Mouse (Mus musculus) heart, embryonic 14.5 days (tissue): ENCODE results near the gene Klrb1b. TPM values are rescaled to one million over a fixed set of nuclear protein-coding genes. Genes with fewer than 3 reads are reported as not detected.
"Not testable (repeated sequence)": the region's sequence is repeated elsewhere in the genome, so short reads cannot be mapped to it uniquely, and the experiment has no call there.

ENCODE experiments used
- ATAC-seq: fragments of 200-750 bp; cut with Nextera tagmentation; 2 replicates; pipeline ENCODE4 v1.8.0; 2017; ENCODE audit warnings: low read depth, moderate TSS enrichment; ENCODE audit not compliant: insufficient number of reproducible peaks, insufficient read depth, low FRiP score
- H3K27ac ChIP-seq, 2 experiments: fragments of 200-500 bp in 1 of 2; fragments of 300-500 bp in 1 of 2; sonication (generic) in 1 of 2; replicated peaks in 1 of 2; 2 replicates each; pipeline ENCODE4 v1.5.1; 2012 to 2014; ENCODE audit warnings: low read depth in 2 of 2, low read length in 2 of 2, control low read depth in 1 of 2, mild to moderate bottlenecking in 1 of 2, mixed read lengths in 1 of 2; ENCODE audit not compliant: control insufficient read depth in 1 of 2, insufficient read depth in 1 of 2
- H3K27me3 ChIP-seq: fragments of 300-500 bp; sonication (generic); 2 replicates; pipeline ENCODE4 v1.6.1; 2014; ENCODE audit warnings: mild to moderate bottlenecking, low read length, control low read depth; ENCODE audit not compliant: control insufficient read depth, insufficient read depth
- H3K36me3 ChIP-seq: fragments of 300-500 bp; sonication (generic); 2 replicates; pipeline ENCODE4 v1.6.1; 2014; ENCODE audit warnings: mild to moderate bottlenecking, control low read depth, low read length, mixed read lengths; ENCODE audit not compliant: control insufficient read depth, insufficient read depth
- H3K4me1 ChIP-seq, 2 experiments: fragments of 200-500 bp in 1 of 2; fragments of 300-500 bp in 1 of 2; sonication (generic) in 1 of 2; 2 replicates each; pipeline ENCODE4 v1.6.1; 2012 to 2014; ENCODE audit warnings: low read length in 2 of 2, control low read depth in 1 of 2, mixed read lengths in 1 of 2; ENCODE audit not compliant: control insufficient read depth in 2 of 2, insufficient read depth in 2 of 2
- H3K4me2 ChIP-seq: fragments of 300-500 bp; sonication (generic); 2 replicates; pipeline ENCODE4 v1.6.1; 2014; ENCODE audit warnings: mild to moderate bottlenecking, low read length
- H3K4me3 ChIP-seq, 2 experiments: fragments of 200-500 bp in 1 of 2; fragments of 300-500 bp in 1 of 2; sonication (generic) in 1 of 2; 2 replicates each; pipeline ENCODE4 v1.5.1; 2012 to 2014; ENCODE audit warnings: low read length in 2 of 2, mild to moderate bottlenecking in 2 of 2, control low read depth in 1 of 2, low read depth in 1 of 2, moderate library complexity in 1 of 2; ENCODE audit not compliant: control insufficient read depth in 1 of 2, insufficient read depth in 1 of 2
- H3K9ac ChIP-seq: fragments of 300-500 bp; sonication (generic); 2 replicates; pipeline ENCODE4 v1.6.1; 2014; ENCODE audit warnings: mild to moderate bottlenecking, low read length
- H3K9me3 ChIP-seq: fragments of 300-500 bp; sonication (generic); 2 replicates; pipeline ENCODE4 v1.6.1; 2016; ENCODE audit warnings: low read length, control low read depth; ENCODE audit not compliant: control insufficient read depth
- WGBS: fragments of 180-500 bp; shearing (Covaris S2); extraction: QIAGEN DNeasy Blood & Tissue Kit; methylation state at CpG from one replicate; pipeline ENCODE4 v1.1.7; 2014; 5-methylcytosine and 5-hydroxymethylcytosine counted together
- polyA plus RNA-seq: library from polyadenylated mRNA; unstranded; fragments of >200 nt; fragmentation: Nextera tagmentation; extraction: Ambion mirVana; gene quantifications from 2 replicates; pipeline ENCODE4 v1.2.1, GENCODE M21; 2014

Gene Klrb1b
- polyA plus RNA-seq, 1 experiment from 2014 or later = not detected

GRCm38 (mm10) chr6:128807021-128807420 is 19.1 kb downstream of the Klrb1b start:
- Histone ChIP-seq H3K4me2 (no peak overlapping the region), H3K9ac (no peak overlapping the region)
- no peak for ATAC-seq

GRCm38 (mm10) chr6:128804823-128805640 is 21.1 kb downstream of the Klrb1b start:
- 60% methylated on average over 7 of the region's 7 CpGs for WGBS
- H3K4me2 ChIP-seq = not testable (repeated sequence)

More at GRCm38 (mm10) chr6:128807021-128807420, 19.1 kb downstream of the Klrb1b start:
- Histone ChIP-seq H3K9me3 (no peaks in the 10 kb centered on the region), H3K36me3 (no peaks in the 10 kb centered on the region), H3K27ac (no peak overlapping the region), H3K27me3 (no peaks in the 10 kb centered on the region), H3K4me1 (no peaks in the 10 kb centered on the region), H3K4me3 (no peak overlapping the region)
- WGBS = 68% methylated on average over 3 of the region's 3 CpGs

GRCm38 (mm10) chr6:128802999-128803857 is 22.9 kb downstream of the Klrb1b start:
- Histone ChIP-seq H3K27me3 (no peaks in the 10 kb centered on the region), H3K4me1 (peaks cover under 1 to 3% of the 10 kb centered on the region in 2 experiments; a peak in 2 of 4 replicates), H3K36me3 (no peaks in the 10 kb centered on the region), H3K9me3 (no peaks in the 10 kb centered on the region), H3K4me3 (peak overlapping the region; percentile 54 to 59), H3K27ac (0 out of 4 replicates have a peak overlapping the region, but pooled peaks of 1 of the 2 experiments have one; percentile 50), H3K9ac (peak overlapping the region; percentile 71), H3K4me2 (peak overlapping the region; percentile 80)
- 6% methylated on average over 26 of the region's 26 CpGs for WGBS
- peak; percentile 93 for ATAC-seq

More at GRCm38 (mm10) chr6:128804823-128805640, 21.1 kb downstream of the Klrb1b start:
- not testable (repeated sequence) for H3K27me3 ChIP-seq, H3K4me3 ChIP-seq, H3K9ac ChIP-seq, ATAC-seq, H3K4me1 ChIP-seq, H3K36me3 ChIP-seq, H3K27ac ChIP-seq, H3K9me3 ChIP-seq

GRCm38 (mm10) chr6:128802557-128802956 is 23.6 kb downstream of the Klrb1b start:
- Histone ChIP-seq H3K9me3 (no peaks in the 10 kb centered on the region), H3K4me1 (peaks cover 2 to 3% of the 10 kb centered on the region in 2 experiments; a peak in 2 of 4 replicates), H3K27ac (peak overlapping the region; percentile 50 to 52; a peak in 3 of 4 replicates), H3K9ac (peak overlapping the region; percentile 71), H3K4me2 (peak overlapping the region; percentile 80), H3K36me3 (no peaks in the 10 kb centered on the region), H3K4me3 (peak overlapping the region; percentile 54 to 59), H3K27me3 (no peaks in the 10 kb centered on the region)
- ATAC-seq = peak; percentile 23
- 6% methylated on average over 10 of the region's 10 CpGs for WGBS

GRCm38 (mm10) chr6:128800696-128801095 is 25.4 kb downstream of the Klrb1b start:
- not testable (repeated sequence) for H3K27ac ChIP-seq, H3K4me3 ChIP-seq, H3K9ac ChIP-seq, H3K4me1 ChIP-seq, H3K36me3 ChIP-seq, H3K27me3 ChIP-seq, ATAC-seq, H3K9me3 ChIP-seq, H3K4me2 ChIP-seq
- 86% methylated on average over 5 of the region's 5 CpGs for WGBS

GRCm38 (mm10) chr6:128799896-128800270 is 26.2 kb downstream of the Klrb1b start:
- H3K4me1 ChIP-seq = peaks cover 2 to 3% of the 10 kb centered on the region in 2 experiments; a peak in 2 of 4 replicates
- H3K36me3 ChIP-seq = no peaks in the 10 kb centered on the region
- WGBS = 22% methylated on average over 7 of the region's 7 CpGs
- H3K4me2 ChIP-seq = peak overlapping the region; percentile 64
- H3K9me3 ChIP-seq = no peaks in the 10 kb centered on the region
- H3K27me3 ChIP-seq = no peaks in the 10 kb centered on the region
- H3K27ac ChIP-seq = no peak overlapping the region
- H3K9ac ChIP-seq = peak overlapping the region; percentile 78
- ATAC-seq = no peak
- H3K4me3 ChIP-seq = peak overlapping the region; percentile 63 to 95

- H3K4me1 ChIP-seq, H3K27me3 ChIP-seq, H3K9me3 ChIP-seq, H3K36me3 ChIP-seq: not testable (repeated sequence)
- Histone ChIP-seq H3K4me2 (peak overlapping the region; percentile 64), H3K4me3 (peak overlapping the region; percentile 63 to 95), H3K9ac (peak overlapping the region; percentile 78), H3K27ac (peak overlapping the region; percentile 86 to 93)
- ATAC-seq = peak; percentile 66
- WGBS = under 1% methylated on average over 49 of the region's 49 CpGs
These were observed 26.8 kb downstream of the Klrb1b start for GRCm38 (mm10) chr6:128799144-128799895.
